Mouse (Mus musculus) gastrocnemius, adult 18-20 months (tissue): ENCODE measurements around the gene Gm49322. TPM values are rescaled to one million over a fixed set of nuclear protein-coding genes. Genes with fewer than 3 reads are reported as not detected.
"Not testable (repeated sequence)": the region's sequence is repeated elsewhere in the genome, so short reads cannot be mapped to it uniquely, and the experiment has no call there.

Experiments used
- DNase-seq: peaks from one replicate; pipeline ENCODE4 v3.0.0; 2021; ENCODE audit warnings: low spot score
- total RNA-seq, 2 experiments: library from RNA; stranded (reverse); gene quantifications; 2 replicates each; pipeline ENCODE4 v1.2.3; 2021

Gm49322 gene
- total RNA-seq, 2 experiments from 2014 or later, result 0.14 to 0.26 TPM

- no peak for DNase-seq
Observed at GRCm38 (mm10) chr10:80611024-80611423, 5.2 kb downstream of the Gm49322 start.

DNA sequence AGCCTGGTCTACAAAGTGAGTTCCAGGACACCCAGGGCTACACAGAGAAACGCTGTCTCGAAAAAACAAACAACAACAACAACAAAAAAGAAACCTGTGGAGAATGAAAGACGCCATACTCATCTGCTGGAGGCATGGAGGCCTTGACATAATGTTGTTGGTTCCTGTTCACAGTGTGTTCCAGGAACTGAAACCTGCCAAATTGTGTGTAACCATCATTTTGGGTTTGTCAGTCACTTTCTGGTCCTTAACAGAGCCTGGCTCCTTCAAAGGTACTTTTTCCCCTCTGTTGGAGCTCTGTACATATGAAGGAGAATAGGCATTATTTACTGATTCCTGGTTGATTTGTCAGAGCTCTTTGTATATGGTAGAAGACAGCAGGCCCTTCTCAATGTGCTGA is 6.1 kb downstream of the Gm49322 start:
- DNase-seq, result no peak

GRCm38 (mm10) chr10:80613821-80614220 is 8.0 kb downstream of the Gm49322 start:
- no peak for DNase-seq

GRCm38 (mm10) chr10:80614351-80614750 is 8.5 kb downstream of the Gm49322 start:
- DNase-seq, result no peak

- DNase-seq, result peak; percentile 59
Observed at GRCm38 (mm10) chr10:80618181-80618580, 12.4 kb downstream of the Gm49322 start.

DNA sequence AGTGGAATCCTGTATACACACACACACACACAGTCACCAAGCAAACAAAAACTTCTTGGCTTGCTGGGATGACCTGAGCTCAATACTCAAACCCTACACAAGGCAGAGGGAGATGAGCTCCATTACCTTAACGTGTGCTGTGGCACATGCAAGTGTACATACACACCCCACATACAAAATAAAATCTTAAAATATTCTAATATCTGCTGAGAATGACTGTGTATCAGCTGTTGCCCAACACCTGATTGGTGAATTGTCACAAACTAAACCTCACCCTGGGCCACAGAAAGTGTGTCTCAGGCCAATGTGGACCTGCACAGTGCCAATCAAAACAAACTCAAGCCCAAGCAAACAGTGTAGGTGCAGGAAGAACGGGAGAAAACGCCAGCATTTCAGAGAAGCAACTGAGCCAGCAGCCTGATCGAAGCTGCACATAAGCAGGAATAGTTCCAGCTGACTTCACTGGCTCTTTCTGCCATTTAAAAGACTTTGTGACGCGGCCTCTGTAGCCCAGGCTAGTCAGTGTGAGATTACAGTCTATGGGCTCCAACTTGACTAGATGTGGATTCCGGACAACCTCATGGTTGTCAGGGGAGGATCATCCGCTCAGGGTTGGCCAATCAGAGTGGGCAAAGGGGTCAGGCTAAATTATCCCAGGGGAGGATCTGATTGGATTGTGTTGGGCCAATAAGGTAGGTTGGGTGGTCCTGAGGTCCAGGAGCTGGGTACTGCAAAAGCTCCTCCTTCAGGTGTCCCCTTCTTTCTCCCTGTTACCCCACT is 13.8 kb downstream of the Gm49322 start:
- no peak for DNase-seq

- no peak for DNase-seq
Observed at GRCm38 (mm10) chr10:80620365-80620764, 14.5 kb downstream of the Gm49322 start.

DNA sequence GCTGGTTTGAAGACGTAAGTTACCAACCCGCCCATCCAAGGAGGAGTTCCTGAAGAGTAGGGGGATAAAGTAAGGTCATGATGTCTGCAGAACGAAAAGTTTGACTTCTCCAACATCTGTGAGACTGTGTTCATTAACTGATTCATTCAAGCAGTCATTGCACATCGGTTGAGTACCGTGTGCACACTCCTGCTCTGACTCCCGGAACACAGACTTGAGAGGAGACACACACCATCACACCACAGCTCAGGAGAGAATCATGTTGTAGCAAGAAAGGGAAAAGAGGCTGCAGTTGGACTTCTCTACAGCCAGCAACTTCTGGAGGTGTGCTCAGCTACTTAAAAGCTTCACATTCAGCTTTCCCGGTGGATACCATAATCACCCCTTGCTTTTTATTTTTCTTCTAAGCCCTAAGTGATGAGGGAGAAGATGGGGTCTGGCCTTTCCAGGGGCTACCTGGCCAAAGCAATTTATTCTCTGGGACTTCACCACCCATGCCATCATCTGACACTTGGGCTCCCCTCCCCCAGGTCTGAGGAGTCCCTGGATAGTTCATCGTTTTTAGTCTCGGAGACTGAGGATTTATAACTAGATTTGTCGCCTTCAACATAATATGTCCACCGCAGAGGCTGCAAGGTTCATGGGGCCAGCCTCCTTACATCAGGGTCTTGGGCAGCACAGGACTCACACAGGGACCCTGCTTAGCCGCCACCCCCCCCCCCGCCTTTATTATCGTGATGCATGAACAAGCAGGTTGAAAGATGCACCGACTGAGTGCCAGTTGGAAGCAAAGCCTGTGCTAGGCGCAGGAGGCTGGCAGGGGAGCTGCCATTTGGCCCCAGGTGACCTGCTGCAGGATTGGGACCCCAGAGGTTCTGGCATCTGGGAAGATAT is 15.2 kb downstream of the Gm49322 start:
- no peak for DNase-seq

DNA sequence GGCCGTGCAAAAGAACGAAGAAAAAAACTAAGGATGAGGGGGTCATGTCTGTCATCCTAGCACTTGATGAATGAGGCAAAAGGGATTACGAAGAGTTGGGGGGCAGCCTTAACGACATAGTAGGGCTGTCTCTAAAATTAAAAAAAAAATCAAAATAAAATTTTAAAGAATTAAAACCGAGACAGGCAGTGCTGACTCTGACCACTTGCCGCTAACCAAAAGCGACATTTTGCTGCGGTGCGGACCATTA is 15.8 kb downstream of the Gm49322 start:
- no peak for DNase-seq

DNA sequence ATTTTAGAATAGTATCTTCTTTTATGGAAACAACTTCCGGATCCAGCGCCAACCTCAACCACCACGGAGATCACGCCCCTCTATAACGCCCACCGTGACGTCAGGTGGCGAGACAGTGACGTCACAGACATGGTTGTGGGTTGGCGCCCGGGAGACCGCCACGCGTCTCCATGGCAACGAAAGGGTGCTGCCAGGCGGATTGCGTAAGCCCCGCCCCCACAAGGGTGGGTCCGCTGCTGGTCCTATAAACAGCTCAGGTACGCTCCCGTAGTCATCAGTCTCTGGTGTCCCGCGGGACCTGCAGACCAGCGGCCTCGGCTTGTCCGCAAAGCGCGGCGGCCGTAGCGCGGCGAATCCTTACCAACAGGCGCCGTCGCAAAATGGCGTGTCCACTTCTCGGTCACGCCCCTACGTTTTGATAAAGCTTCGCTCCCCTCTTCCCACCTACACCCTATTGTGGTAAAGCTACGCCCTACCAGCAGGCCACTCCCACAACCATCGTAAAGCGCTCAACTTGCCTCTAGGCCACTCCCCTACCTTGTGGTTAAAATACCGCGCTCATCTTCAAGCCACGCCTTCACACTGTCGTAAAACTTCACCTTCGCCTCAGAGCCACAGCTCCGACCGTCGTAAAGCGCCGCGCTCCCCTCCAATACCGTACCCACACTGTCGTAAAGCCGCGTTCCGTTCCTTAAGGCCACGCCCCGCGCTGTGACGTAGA is 16.3 kb downstream of the Gm49322 start:
- DNase-seq, result peak; percentile 99

DNA sequence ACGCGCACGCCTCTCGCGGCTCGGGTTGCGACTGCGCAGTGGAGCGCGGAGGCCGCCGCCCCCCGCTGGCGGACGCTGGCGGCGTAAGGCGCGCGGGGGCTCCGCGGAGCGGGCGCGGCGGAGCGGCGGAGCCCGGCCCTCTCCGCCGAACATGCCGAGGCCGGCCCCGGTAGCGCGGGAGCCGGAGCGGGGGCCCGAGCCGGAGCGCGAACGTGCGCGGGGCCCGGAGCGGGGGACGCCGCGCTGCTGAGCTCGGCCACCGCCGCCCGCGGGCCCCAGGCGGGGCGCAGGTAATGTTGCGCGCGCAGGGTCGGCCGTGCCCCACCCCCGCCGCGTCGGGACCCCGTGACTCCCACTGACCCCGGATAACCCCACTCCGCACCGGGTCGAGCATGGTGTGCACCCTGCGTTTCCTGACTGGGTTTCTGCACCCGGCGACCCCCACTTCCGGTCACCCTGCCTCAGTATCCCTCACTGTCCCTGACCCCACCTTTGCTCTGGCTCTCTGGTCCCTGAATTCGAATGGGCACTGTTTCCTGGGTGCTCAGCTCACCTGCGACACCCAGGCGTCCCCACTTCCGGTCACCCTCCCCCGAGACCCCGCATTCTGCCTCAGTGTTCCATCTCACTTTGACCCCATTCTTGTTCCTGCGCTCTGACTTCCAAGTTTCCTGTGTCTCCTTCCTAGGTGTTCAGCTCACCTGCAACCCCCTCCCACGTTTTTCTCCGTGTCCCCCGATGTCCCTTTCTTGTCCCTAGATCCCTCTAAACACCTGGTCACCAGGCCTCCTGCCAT is 17.0 kb downstream of the Gm49322 start, which contains the start of gene Csnk1g2:
TSS of gene Csnk1g2 (plus strand) at position 178 of the 796 bp plus-strand sequence.
- DNase-seq, result peak; percentile 40

DNA sequence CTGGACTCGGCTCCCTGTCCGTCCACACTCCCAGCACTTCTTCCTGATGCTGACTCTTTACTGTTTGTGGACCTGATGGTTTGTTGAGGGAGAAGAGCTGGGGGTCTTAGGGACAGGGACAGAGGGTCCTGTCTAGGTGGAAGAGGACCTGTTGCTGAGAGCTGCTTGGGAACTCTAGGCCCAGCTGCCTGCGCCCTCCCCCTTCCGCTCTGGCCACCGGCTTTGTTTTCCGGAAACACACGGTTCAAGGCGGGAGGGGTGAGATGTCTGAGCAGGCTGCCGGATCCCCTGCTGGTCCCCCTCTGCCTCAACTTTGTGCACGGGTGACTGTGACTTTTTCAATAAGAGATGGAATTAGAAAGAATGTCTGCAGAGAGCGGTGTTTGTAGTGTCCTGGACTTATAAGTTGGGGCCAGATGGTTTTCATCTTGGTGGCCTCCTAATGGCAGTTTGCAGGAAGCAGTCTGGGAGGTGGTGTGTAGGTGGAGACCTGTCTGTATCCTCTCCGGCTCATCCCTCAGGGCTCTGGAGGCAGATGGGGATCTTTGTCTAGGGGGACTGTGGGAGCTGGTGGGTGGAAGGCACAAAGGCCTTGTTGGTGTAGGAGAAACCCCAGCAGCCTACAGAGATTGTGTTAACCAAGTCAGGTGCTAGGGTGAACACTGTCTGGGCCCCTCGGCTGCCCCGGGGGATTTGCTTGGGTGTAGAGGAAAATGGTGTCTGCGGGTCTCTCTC is 17.8 kb downstream of the Gm49322 start:
- peak; percentile 38 for DNase-seq

DNA sequence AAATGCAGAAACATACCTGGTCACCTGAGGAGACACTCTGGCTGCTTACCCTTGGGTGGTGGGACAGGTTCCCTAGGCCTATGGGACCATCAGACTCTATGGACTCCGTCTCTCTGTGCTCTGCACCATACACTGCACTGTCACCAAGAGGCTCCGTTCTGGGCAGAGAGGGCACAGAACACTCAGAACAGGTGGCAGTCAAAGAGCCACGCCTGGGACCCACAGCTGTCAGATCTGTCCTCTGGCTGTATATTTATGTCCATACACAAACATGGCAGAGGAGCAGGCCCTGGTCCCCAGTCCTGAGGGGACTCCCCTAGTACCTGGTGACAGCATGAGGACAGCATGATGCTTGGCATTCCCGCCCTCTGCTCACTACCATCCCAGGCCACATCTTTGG is 19.9 kb downstream of the Gm49322 start:
- no peak for DNase-seq

DNA sequence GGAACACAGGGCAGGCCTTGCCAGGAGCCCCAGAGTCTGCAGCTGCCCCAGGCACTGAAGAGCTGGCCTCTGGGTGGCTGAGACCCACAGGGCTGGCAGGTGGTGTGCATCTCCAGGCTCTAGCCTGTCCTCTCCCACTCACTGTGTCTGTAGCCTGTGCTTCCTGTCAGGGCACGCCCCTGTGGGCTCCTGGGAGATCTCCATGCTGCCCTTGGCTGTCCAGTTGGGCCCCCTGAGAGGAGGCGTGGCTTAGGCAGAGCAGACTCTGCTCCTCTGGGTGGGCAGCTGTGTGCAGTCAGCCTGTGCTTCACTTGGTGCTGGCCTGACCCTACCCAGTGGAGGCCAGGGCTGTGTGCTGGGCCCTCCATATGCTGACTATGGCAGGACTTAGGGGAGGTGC is 21.9 kb downstream of the Gm49322 start:
- peak; percentile 51 for DNase-seq

GRCm38 (mm10) chr10:80628925-80629324 is 23.1 kb downstream of the Gm49322 start:
- DNase-seq, result no peak

DNA sequence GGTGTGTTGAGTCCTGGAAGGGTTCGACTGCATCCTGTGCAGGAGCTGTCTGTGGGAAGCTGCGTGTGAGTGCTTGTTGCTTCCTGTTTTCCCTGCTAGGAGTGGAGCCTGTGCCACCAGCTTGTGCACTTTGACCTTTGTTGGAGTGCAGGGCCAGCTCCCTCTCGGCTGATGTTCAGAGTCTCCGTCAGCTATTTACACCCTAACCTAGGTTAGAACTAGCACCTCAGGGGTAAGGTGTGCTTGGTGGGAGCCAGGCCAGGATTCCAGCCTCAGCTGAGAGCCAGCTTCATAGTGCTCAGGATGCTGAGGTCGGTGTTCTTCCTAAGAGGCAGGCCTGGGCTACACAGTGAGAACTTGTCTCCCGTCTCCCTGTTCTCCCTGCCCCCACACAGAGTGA is 29.5 kb downstream of the Gm49322 start:
- no peak for DNase-seq

DNA sequence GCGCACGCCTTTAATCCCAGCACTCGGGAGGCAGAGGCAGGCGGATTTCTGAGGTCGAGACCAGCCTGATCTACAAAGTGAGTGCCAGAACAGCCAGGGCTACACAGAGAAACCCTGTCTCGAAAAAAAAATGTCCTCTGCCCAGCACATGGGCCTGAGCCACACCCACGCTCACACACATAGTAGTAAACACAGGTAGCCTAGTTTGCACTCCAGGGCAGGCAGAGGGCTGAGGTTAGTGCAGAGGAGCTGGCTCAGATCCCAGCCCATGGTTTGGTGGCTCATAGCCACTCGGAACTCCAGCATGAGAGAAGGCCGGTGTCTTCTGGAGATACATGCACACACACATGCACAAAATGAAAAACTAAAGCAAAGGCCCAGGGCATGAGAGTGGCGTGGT is 41.1 kb downstream of the Gm49322 start:
- no peak for DNase-seq

- DNase-seq, result not testable (repeated sequence)
Observed at GRCm38 (mm10) chr10:80649910-80650309, 44.1 kb downstream of the Gm49322 start.

DNA sequence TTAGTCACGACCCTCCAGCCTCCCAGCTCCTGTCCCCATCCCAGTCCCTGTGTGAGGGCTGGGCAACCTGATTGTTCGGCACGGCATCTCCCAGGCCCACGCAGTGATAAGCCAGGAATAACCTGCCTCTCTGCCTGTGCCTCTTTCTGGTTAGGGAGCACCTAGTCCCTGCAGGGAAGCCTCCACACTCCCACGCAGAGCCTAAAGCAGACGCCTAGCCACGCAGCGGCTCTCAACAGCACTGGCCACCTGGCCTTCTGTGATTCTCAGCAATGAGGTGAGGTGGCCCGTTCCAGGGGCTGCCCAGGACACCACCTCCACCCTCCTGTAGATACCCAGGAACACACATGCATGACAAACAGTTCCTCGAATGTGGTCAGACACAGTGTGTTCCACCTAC is 44.6 kb downstream of the Gm49322 start:
- no peak for DNase-seq

DNA sequence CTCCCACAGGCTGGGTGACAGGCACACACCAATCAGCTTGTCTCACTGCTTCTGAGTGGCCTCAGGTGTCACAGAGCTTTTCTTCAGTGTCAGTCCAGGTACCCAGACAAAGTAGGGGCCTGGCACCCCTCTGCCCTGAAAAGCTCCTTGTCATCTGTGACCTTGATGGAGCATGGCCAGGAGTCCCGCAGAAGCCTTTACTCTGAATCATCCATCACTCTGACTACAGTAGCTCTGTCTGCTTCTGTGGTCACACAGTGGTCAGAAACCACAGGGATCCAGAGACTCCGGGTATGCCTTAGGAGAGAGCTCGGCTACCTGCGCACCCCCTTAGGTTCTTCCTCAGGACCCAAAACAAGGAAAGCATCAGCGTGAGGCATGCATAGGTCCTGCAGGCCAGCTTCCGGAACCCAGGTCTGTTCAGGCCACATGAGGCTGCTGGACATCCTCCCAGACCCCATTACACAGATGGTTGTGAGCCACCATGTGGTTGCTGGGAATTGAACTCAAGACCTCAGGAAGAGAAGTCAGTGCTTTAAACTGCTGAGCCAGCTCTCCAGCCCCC is 47.4 kb downstream of the Gm49322 start:
- no peak for DNase-seq
